Mouse (Mus musculus) forebrain, embryonic 12.5 days (tissue): ENCODE data around the gene Vsig1. TPM values are rescaled to one million over a fixed set of nuclear protein-coding genes. Genes with fewer than 3 reads are reported as not detected.

Experiments
- ATAC-seq: fragments of 200-750 bp; cut with Nextera tagmentation; 2 replicates; pipeline ENCODE4 v1.8.0; 2017; ENCODE audit warnings: moderate TSS enrichment; ENCODE audit not compliant: low FRiP score
- H3K27ac ChIP-seq: fragments of 300-500 bp; sonication (generic); 2 replicates; pipeline ENCODE4 v1.5.1; 2016; ENCODE audit warnings: mild to moderate bottlenecking
- H3K27me3 ChIP-seq: fragments of 300-500 bp; sonication (generic); 2 replicates; pipeline ENCODE4 v1.6.1; 2016; ENCODE audit warnings: mild to moderate bottlenecking
- H3K36me3 ChIP-seq: fragments of 300-500 bp; sonication (generic); replicated peaks from 2 replicates; pipeline ENCODE4 v1.6.1; 2016; ENCODE audit warnings: mild to moderate bottlenecking
- H3K4me1 ChIP-seq: fragments of 300-500 bp; sonication (generic); 2 replicates; pipeline ENCODE4 v1.6.1; 2016
- H3K4me2 ChIP-seq: fragments of 300-500 bp; sonication (generic); 2 replicates; pipeline ENCODE4 v1.6.1; 2016; ENCODE audit warnings: mild to moderate bottlenecking, moderate library complexity
- H3K4me3 ChIP-seq: fragments of 300-500 bp; sonication (generic); replicated peaks from 2 replicates; pipeline ENCODE4 v1.5.1; 2016; ENCODE audit warnings: mild to moderate bottlenecking
- H3K9ac ChIP-seq: fragments of 300-500 bp; sonication (generic); 2 replicates; pipeline ENCODE4 v1.6.1; 2016; ENCODE audit warnings: mild to moderate bottlenecking
- H3K9me3 ChIP-seq: fragments of 300-500 bp; sonication (generic); 2 replicates; pipeline ENCODE4 v1.6.1; 2016
- WGBS: fragments of 180-500 bp; shearing (Covaris S2); methylation state at CpG from one replicate; pipeline ENCODE4 v1.1.7; 2016; 5-methylcytosine and 5-hydroxymethylcytosine counted together
- polyA plus RNA-seq: library from polyadenylated mRNA; unstranded; fragments of >200 nt; fragmentation: Nextera tagmentation; extraction: Ambion mirVana; gene quantifications from 2 replicates; pipeline ENCODE4 v1.2.1, GENCODE M21; 2016

Vsig1 gene
- polyA plus RNA-seq = not detected in 2 replicates

- Histone ChIP-seq H3K9ac (no peak within 1 kb of the TSS), H3K4me2 (no peak within 1 kb of the TSS), H3K4me3 (no peak within 1 kb of the TSS), H3K4me1 (no peaks in the 10 kb centered on the region), H3K27me3 (peaks cover 8% of the 10 kb centered on the region), H3K36me3 (no peaks in the 10 kb centered on the region), H3K9me3 (no peaks in the 10 kb centered on the region), H3K27ac (no peak within 1 kb of the TSS)
- WGBS = 78% methylated on average over 7 of the region's 7 CpGs
- ATAC-seq = no peak
Measured at GRCm38 (mm10) chrX:140907360-140907759, at the start of gene Vsig1. Gene Vsig1, plus strand, starts transcription at chrX:140907608.

DNA sequence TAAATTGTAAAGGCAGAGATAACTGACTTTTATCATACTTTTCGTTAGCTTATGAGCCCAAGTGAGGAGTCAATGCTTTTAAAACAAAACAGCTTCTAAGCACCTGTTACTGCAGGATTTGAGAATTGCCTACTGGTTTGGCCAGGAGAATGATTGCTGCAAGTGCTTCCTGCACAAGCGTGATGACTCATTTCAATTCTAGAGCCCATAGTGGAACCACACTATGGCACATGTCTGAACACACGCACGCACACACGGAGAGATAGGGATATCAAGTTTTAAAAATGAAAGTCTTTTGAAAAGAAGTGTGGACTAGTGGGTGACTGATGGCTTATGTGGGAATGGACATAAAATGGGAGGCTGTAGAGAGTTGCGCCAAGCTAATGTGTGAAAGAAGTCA is 44.6 kb upstream of the Vsig1 start:
- no peaks in the 10 kb centered on the region for H3K36me3 ChIP-seq
- H3K27ac ChIP-seq = no peak overlapping the region
- no peaks in the 10 kb centered on the region for H3K4me1 ChIP-seq
- H3K9me3 ChIP-seq = no peaks in the 10 kb centered on the region
- H3K27me3 ChIP-seq = peaks cover 12% of the 10 kb centered on the region
- no peak overlapping the region for H3K4me3 ChIP-seq
- no peak for ATAC-seq
- WGBS = 90% methylated on average over 6 of the region's 6 CpGs
- H3K9ac ChIP-seq = no peak overlapping the region
- no peak overlapping the region for H3K4me2 ChIP-seq

DNA sequence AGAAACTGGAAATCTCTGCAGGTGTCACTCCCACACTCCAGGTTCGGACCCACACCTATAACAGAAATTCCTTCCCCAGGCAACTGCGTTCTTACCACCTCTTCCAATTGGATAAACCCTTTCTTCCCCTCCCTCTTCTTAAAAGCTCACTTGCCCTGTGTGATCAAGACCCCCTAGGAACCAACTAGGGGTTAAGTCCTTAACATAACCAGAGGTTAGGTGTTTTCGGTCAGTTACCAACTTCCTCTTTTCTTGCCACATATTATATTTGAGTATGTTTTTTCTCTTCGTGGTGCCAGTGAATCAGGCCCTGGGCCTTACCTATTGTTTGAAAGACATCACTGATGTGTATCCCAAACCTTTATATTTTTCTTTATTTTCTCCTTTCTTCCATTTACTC is 44.0 kb upstream of the Vsig1 start:
- Histone ChIP-seq H3K9me3 (no peaks in the 10 kb centered on the region), H3K4me2 (no peak overlapping the region), H3K4me3 (no peak overlapping the region), H3K9ac (no peak overlapping the region), H3K27me3 (peaks cover 16% of the 10 kb centered on the region), H3K27ac (no peak overlapping the region), H3K4me1 (no peaks in the 10 kb centered on the region), H3K36me3 (no peaks in the 10 kb centered on the region)
- 94% methylated on average over 4 of the region's 4 CpGs for WGBS
- ATAC-seq = no peak

DNA sequence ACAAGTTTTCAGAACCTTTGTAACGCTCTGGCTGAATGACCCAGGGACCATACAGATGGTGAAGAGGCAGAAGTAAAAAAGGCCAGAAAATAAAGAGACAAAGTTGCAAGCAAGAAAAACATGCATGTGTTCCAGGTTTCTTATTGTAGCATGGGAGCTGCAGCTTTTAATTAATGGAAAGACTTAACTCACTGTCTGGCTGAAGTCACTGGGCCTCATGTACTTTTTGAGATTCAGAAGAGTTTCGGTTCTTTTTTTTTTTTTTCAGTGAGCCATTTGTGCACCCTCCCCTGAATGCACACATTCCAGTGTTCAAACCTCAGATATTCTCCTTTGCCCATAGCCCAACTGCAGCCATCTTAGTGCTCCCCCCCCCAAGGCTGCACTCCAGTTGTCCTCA is 20.2 kb upstream of the Vsig1 start:
- Histone ChIP-seq H3K4me3 (no peak overlapping the region), H3K9me3 (no peaks in the 10 kb centered on the region), H3K36me3 (no peaks in the 10 kb centered on the region), H3K9ac (no peak overlapping the region), H3K27ac (no peak overlapping the region), H3K4me1 (no peaks in the 10 kb centered on the region), H3K27me3 (peaks cover 36% of the 10 kb centered on the region), H3K4me2 (no peak overlapping the region)
- WGBS = 89% methylated on average over 2 of the region's 2 CpGs
- no peak for ATAC-seq

- no peak overlapping the region for H3K4me2 ChIP-seq
- no peak overlapping the region for H3K27ac ChIP-seq
- no peaks in the 10 kb centered on the region for H3K4me1 ChIP-seq
- no peak overlapping the region for H3K4me3 ChIP-seq
- H3K9me3 ChIP-seq = no peaks in the 10 kb centered on the region
- peaks cover 24% of the 10 kb centered on the region for H3K27me3 ChIP-seq
- no peaks in the 10 kb centered on the region for H3K36me3 ChIP-seq
- H3K9ac ChIP-seq = no peak overlapping the region
- no peak for ATAC-seq
- 87% methylated on average over 4 of the region's 4 CpGs for WGBS
Measured at GRCm38 (mm10) chrX:140891796-140892195, 15.6 kb upstream of the Vsig1 start.

- Histone ChIP-seq H3K4me1 (no peaks in the 10 kb centered on the region), H3K4me2 (no peak overlapping the region), H3K36me3 (no peaks in the 10 kb centered on the region), H3K9ac (no peak overlapping the region), H3K27ac (no peak overlapping the region), H3K27me3 (peaks cover 8% of the 10 kb centered on the region), H3K9me3 (no peaks in the 10 kb centered on the region), H3K4me3 (no peak overlapping the region)
- ATAC-seq = no peak
- WGBS = 84% methylated on average over 3 of the region's 3 CpGs
Measured at GRCm38 (mm10) chrX:140903487-140903886, 3.9 kb upstream of the Vsig1 start.

GRCm38 (mm10) chrX:140921321-140921720 is 13.9 kb downstream of the Vsig1 start:
- Histone ChIP-seq H3K4me3 (no peak overlapping the region), H3K27me3 (peaks cover 55% of the 10 kb centered on the region), H3K27ac (no peak overlapping the region), H3K36me3 (no peaks in the 10 kb centered on the region), H3K4me2 (no peak overlapping the region), H3K4me1 (no peaks in the 10 kb centered on the region), H3K9me3 (no peaks in the 10 kb centered on the region), H3K9ac (no peak overlapping the region)
- no peak for ATAC-seq
- WGBS = 87% methylated on average over 6 of the region's 6 CpGs

DNA sequence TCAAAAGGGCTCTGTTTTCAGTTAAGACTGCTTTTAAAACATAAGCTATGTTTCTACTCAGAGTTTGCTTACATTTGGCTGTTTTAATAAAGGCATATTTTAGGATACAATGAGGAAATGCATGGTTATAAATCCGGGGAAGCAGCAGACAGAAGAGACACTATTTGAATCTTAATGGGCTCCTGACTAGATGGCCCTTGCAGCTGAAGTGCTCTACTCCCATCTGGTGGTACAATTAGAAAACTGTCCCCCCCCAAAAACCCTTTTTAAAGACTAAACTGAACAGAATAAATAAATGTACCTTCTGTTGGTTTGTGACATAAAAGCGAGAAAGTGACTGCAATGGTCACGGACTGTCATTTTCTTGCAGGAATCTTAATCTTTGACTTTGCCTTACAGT is 24.7 kb downstream of the Vsig1 start:
- H3K27me3 ChIP-seq = peaks cover 45% of the 10 kb centered on the region
- 77% methylated on average over 3 of the region's 3 CpGs for WGBS
- ATAC-seq = no peak
- no peak overlapping the region for H3K4me2 ChIP-seq
- H3K9ac ChIP-seq = no peak overlapping the region
- no peaks in the 10 kb centered on the region for H3K4me1 ChIP-seq
- H3K36me3 ChIP-seq = no peaks in the 10 kb centered on the region
- no peaks in the 10 kb centered on the region for H3K9me3 ChIP-seq
- H3K4me3 ChIP-seq = no peak overlapping the region
- no peak overlapping the region for H3K27ac ChIP-seq

- H3K4me2 ChIP-seq = no peak overlapping the region
- H3K27ac ChIP-seq = no peak overlapping the region
- ATAC-seq = no peak
- H3K9ac ChIP-seq = no peak overlapping the region
- no peak overlapping the region for H3K4me3 ChIP-seq
- H3K9me3 ChIP-seq = no peaks in the 10 kb centered on the region
- H3K4me1 ChIP-seq = no peaks in the 10 kb centered on the region
- WGBS = 79% methylated on average over 3 of the region's 3 CpGs
- peaks cover 46% of the 10 kb centered on the region for H3K27me3 ChIP-seq
- H3K36me3 ChIP-seq = no peaks in the 10 kb centered on the region
Measured at GRCm38 (mm10) chrX:140933263-140933662, 25.9 kb downstream of the Vsig1 start.

GRCm38 (mm10) chrX:140936271-140936670 is 28.9 kb downstream of the Vsig1 start:
- no peak for ATAC-seq

DNA sequence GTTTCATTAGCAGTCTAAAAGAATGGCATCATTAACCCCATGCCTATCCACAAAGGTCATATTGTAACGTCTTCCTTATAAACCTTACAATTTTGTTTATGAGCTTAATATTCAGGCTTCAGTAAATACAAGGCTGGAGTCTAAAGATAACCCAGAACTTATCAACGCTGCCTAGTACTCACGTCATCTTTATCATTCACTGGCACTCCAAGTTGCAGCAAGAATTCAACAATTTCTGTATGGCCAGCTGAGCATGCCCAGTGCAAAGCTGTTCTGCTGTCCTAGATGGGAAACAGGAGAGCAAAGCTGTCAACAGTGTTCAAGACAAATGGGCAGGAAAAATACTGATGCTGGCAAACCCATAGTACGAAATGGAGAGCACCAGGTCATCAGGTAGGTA is 46.2 kb downstream of the Vsig1 start:
- Histone ChIP-seq H3K9ac (no peak overlapping the region), H3K27ac (no peak overlapping the region), H3K4me2 (no peak overlapping the region), H3K9me3 (no peaks in the 10 kb centered on the region), H3K27me3 (peaks cover 37% of the 10 kb centered on the region), H3K4me1 (0 out of 2 replicates have a peak, but pooled peaks cover 3% of the 10 kb centered on the region), H3K4me3 (no peak overlapping the region), H3K36me3 (no peaks in the 10 kb centered on the region)
- no peak for ATAC-seq
- 92% methylated on average over 4 of the region's 4 CpGs for WGBS

More at GRCm38 (mm10) chrX:140936271-140936670, 28.9 kb downstream of the Vsig1 start:
- Histone ChIP-seq H3K9me3 (no peaks in the 10 kb centered on the region), H3K4me1 (no peaks in the 10 kb centered on the region), H3K9ac (no peak overlapping the region), H3K27me3 (peaks cover 42% of the 10 kb centered on the region), H3K27ac (no peak overlapping the region), H3K36me3 (no peaks in the 10 kb centered on the region), H3K4me2 (no peak overlapping the region), H3K4me3 (no peak overlapping the region)
- WGBS = 81% methylated on average over 5 of the region's 5 CpGs

DNA sequence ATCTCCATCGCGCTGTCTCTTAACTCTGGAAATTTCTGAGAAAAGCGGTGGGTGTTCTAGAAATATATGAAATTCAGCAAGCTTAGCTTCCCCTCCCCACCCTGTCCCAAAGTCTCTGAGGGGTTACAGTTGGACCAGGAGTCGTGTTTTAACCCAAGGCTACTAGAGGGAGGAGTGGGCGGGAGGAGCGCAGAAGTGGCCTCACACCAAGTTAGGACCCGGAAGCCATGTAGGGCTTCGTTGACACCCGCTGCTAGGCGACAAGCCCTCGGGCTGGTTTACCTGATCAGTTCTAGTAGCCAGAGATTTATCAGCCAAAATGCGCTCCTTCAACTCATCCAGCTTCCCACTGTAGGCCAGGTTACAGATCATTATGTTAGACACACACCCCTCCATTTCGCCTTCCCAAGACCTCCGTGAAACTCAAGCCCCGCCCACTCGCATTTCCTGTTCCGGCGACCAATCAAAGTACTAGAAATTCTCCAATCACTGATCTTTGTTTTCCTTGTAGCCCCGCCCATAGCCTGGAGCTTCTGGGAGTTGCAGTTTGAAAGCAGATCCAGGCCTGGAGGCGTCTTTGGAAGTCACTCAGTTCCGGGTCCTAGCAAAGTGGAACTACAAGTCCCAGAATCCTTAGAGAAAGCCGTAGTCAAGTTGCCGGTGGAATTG is 49.0 kb downstream of the Vsig1 start, which contains the start of the genes Psmd10 and Atg4a:
Gene Psmd10, minus strand, starts transcription at position 457 of the 669 bp plus-strand sequence.
Gene Atg4a, plus strand, starts transcription at position 636 of the 669 bp plus-strand sequence.
- H3K4me2 ChIP-seq = peak within 1 kb of the TSS; percentile 55
- no peak within 1 kb of the TSS for H3K27ac ChIP-seq
- WGBS = 20% methylated on average over 23 of the region's 23 CpGs
- peak; percentile 99 for ATAC-seq
- peak within 1 kb of the TSS; percentile 47 for H3K9ac ChIP-seq
- H3K4me3 ChIP-seq = peak within 1 kb of the TSS; percentile 47
- H3K9me3 ChIP-seq = no peaks in the 10 kb centered on the region
- H3K36me3 ChIP-seq = no peaks in the 10 kb centered on the region
- peaks cover 32% of the 10 kb centered on the region for H3K27me3 ChIP-seq
- 0 out of 2 replicates have a peak, but pooled peaks cover 3% of the 10 kb centered on the region for H3K4me1 ChIP-seq

DNA sequence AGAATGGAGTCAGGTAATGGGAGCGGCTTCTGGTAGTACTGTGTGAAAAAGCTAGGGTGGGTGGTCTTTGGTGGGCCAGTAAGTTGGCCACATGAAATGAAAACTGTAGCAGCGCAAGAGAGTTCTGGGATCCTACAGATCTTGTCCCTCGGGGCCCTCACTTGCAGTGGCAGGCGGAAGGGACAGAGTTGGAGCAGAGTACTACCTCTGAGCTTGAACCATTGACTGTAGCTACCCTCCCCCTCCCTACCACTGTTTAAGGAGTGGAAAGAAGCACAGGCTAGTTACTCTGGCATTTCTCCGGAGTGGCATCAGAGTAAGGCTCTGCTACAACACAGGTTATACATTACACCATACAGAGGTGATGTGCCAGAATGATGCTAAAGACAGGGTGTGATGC is 49.6 kb downstream of the Vsig1 start:
- no peak; the same call in none of the 2 replicates for ATAC-seq
- Histone ChIP-seq H3K4me3 (peak overlapping the region; percentile 42), H3K9me3 (no peaks in the 10 kb centered on the region), H3K4me2 (peak overlapping the region; percentile 55), H3K9ac (no peak overlapping the region), H3K27me3 (peaks cover 32% of the 10 kb centered on the region), H3K27ac (no peak overlapping the region), H3K36me3 (no peaks in the 10 kb centered on the region), H3K4me1 (0 out of 2 replicates have a peak, but pooled peaks cover 3% of the 10 kb centered on the region)
- WGBS = 26% methylated on average over 5 of the region's 5 CpGs
